Mouse (Mus musculus): Measurements from ENCODE around the gene Agbl1. TPM values are rescaled to one million over a fixed set of nuclear protein-coding genes. Genes with fewer than 3 reads are reported as not detected.

The Agbl1 gene
- polyA plus RNA-seq, 1 experiment from 2014 or later: not detected

DNA sequence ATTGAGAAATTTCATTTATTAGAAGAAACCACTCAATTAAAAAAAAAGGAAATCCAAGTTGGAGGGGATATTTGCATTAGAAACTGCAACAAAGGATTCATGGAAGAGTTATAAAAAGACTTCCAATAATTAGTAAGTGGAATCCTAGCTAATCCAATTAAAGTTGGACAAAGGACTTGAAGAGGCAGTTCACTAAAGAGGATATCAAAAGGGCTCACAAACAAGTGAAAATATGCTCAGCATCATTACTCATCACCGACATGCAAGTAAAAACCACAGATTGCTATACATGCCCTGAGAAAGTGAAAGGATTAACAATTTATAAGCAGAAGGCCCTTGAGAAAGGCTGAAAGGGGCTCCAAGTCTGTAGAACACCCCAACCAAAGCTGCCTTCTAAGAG, 935.2 kb downstream of the Agbl1 start:
- no peaks in the 10 kb centered on the region for H3K27me3 ChIP-seq (ENCODE audit: insufficient read depth, low read length)
- H3K4me3 ChIP-seq (replicated peaks; ENCODE audit: low read depth, low read length): no peak overlapping the region
- no peaks in the 10 kb centered on the region for H3K4me1 ChIP-seq (replicated peaks; ENCODE audit: insufficient read depth, low read length)
- DNase-seq (ENCODE audit: low spot score) (no peak), ATAC-seq (replicated peaks; ENCODE audit: low FRiP score, low read depth) (no peak)
- no peak for TF ChIP-seq CTCF (IDR thresholded peaks at IDR 0.05; ENCODE audit: low read depth)
- H3K36me3 ChIP-seq (ENCODE audit: insufficient read depth, low read length): no peaks in the 10 kb centered on the region
- no peak overlapping the region for H3K9ac ChIP-seq (ENCODE audit: low read depth, low read length)
- H3K9me3 ChIP-seq (replicated peaks; ENCODE audit: low read length): no peaks in the 10 kb centered on the region
- H3K4me2 ChIP-seq (ENCODE audit: low read length): no peak overlapping the region
- no peak overlapping the region for H3K27ac ChIP-seq
- WGBS: 91% methylated on average over 1 of the region's 1 CpGs
